Mouse (Mus musculus) neural tube, embryonic 13.5 days (tissue): ENCODE measurements at regions not wholly inside any gene's neighbourhood (a gene's known extent, or its start where the extent isn't known, plus 50 kb on each side); places are given as distances from the start of the nearest gene placed in this dataset.

Experiments
- ATAC-seq: fragments of 200-750 bp; cut with Nextera tagmentation; 2 replicates; pipeline ENCODE4 v1.8.0; 2017; ENCODE audit warnings: low read depth, mild to moderate bottlenecking, moderate TSS enrichment, moderate library complexity
- H3K27ac ChIP-seq: fragments of 300-500 bp; sonication (generic); replicated peaks from 2 replicates; pipeline ENCODE4 v1.5.1; 2015; ENCODE audit warnings: moderate library complexity, mild to moderate bottlenecking, inconsistent platforms
- H3K27me3 ChIP-seq: fragments of 300-500 bp; sonication (generic); 2 replicates; pipeline ENCODE4 v1.6.1; 2015; ENCODE audit warnings: mild to moderate bottlenecking, inconsistent platforms
- H3K36me3 ChIP-seq: fragments of 300-500 bp; sonication (generic); 2 replicates; pipeline ENCODE4 v1.6.1; 2015; ENCODE audit warnings: mild to moderate bottlenecking, inconsistent platforms
- H3K4me1 ChIP-seq: fragments of 300-500 bp; sonication (generic); replicated peaks from 2 replicates; pipeline ENCODE4 v1.6.1; 2015; ENCODE audit warnings: inconsistent platforms
- H3K4me2 ChIP-seq: fragments of 300-500 bp; sonication (generic); 2 replicates; pipeline ENCODE4 v1.6.1; 2015; ENCODE audit warnings: inconsistent platforms, mild to moderate bottlenecking, moderate library complexity
- H3K4me3 ChIP-seq: fragments of 300-500 bp; sonication (generic); 2 replicates; pipeline ENCODE4 v1.5.1; 2015; ENCODE audit warnings: mild to moderate bottlenecking, inconsistent platforms
- H3K9ac ChIP-seq: fragments of 300-500 bp; sonication (generic); 2 replicates; pipeline ENCODE4 v1.6.1; 2015; ENCODE audit warnings: moderate library complexity, mild to moderate bottlenecking, inconsistent platforms
- H3K9me3 ChIP-seq: fragments of 300-500 bp; sonication (generic); 2 replicates; pipeline ENCODE4 v1.6.1; 2016; ENCODE audit warnings: inconsistent platforms
- WGBS: fragments of 180-500 bp; shearing (Covaris S2); methylation state at CpG from one replicate; pipeline ENCODE4 v1.1.7; 2015; 5-methylcytosine and 5-hydroxymethylcytosine counted together

DNA sequence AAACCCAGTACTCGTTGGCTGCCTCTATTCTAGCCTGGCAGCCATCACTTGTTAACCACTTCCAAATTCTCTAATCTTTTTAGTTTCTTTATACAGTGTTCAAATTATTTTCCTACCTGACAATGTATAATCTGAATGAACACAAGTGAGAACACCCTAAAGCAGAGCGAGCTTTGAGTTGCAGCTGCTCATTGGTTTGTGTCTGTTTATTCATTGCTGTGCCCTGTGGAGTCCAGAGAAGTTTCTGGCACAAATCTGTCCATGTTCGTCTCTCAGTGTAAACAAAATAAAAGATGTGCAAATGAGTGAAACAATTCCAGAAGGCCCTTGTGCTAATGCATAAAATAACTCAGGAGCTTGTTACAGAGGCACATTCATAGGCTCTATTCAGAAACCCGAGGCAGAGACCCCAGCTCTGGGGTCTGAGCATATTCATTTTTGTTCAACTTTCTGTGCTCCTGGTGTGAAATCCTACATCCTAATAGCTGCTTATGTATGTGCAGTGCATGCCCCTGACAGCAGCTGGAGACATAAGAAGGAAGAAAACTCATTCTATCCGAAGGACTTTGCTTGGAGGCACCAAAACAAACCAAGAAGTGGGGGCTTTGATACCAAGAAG is 469.5 kb upstream of the Kdm8 start:
- Histone ChIP-seq H3K4me2 (no peak overlapping the region), H3K36me3 (no peaks in the 10 kb centered on the region), H3K4me1 (no peaks in the 10 kb centered on the region), H3K27ac (no peak overlapping the region), H3K4me3 (no peak overlapping the region), H3K27me3 (no peaks in the 10 kb centered on the region), H3K9me3 (no peaks in the 10 kb centered on the region), H3K9ac (no peak overlapping the region)
- ATAC-seq: no peak
- WGBS: 68% methylated on average over 5 of the region's 5 CpGs

DNA sequence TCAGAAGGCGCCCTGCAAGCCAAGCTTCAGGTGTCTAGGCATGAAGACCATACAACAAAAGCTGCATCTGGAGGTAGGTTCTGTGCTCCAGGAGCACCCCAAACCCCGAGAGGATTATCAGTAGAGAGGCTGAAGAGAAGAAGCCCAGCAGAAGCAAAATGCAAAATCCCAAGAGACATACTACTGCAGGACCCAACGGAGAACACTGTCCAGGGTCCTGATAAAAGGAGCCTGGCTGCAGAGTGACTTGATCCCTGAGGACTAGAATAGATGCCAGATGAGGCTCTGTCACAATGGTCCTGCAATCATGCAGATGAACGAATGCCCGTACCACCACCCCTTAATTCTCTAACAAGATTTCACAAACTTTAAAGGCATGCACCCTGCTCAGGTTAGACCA is 455.0 kb upstream of the Kdm8 start:
- no peak overlapping the region for H3K4me2 ChIP-seq
- H3K4me1 ChIP-seq: peaks cover 8% of the 10 kb centered on the region; the same call in 1 of the 2 replicates
- no peaks in the 10 kb centered on the region for H3K9me3 ChIP-seq
- ATAC-seq: no peak
- no peak overlapping the region for H3K4me3 ChIP-seq
- H3K27ac ChIP-seq: no peak overlapping the region
- H3K9ac ChIP-seq: no peak overlapping the region
- no peaks in the 10 kb centered on the region for H3K36me3 ChIP-seq
- 70% methylated on average over 5 of the region's 5 CpGs for WGBS
- no peaks in the 10 kb centered on the region for H3K27me3 ChIP-seq

DNA sequence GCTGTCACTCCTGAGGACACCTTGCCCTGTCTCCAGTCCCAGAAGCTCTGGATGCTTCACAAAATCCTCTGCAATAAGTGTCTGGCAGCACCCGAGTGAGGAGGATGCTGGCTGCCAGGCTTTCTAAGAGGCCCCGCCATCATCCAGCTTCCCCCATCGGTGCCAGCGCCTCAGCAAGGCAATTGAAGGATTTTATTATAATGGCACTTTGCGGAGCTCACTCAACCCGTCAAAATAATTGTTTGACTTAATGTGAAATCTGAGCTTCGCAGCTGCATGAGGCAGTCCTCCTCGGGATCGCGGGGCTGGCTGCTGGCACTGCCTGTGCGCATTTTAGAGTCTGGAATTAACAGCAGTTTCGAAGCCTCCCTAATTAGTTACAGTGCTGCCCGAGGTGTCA is 453.8 kb upstream of the Kdm8 start:
- Histone ChIP-seq H3K4me2 (peak overlapping the region; percentile 41), H3K9me3 (no peaks in the 10 kb centered on the region), H3K36me3 (no peaks in the 10 kb centered on the region), H3K27me3 (no peaks in the 10 kb centered on the region), H3K27ac (peak overlapping the region; percentile 67), H3K4me3 (no peak overlapping the region), H3K4me1 (peaks cover 8% of the 10 kb centered on the region; the same call in 1 of the 2 replicates), H3K9ac (0 out of 2 replicates have a peak overlapping the region, but pooled peaks have one; percentile 41)
- WGBS: 21% methylated on average over 13 of the region's 13 CpGs
- ATAC-seq: peak; percentile 56

DNA sequence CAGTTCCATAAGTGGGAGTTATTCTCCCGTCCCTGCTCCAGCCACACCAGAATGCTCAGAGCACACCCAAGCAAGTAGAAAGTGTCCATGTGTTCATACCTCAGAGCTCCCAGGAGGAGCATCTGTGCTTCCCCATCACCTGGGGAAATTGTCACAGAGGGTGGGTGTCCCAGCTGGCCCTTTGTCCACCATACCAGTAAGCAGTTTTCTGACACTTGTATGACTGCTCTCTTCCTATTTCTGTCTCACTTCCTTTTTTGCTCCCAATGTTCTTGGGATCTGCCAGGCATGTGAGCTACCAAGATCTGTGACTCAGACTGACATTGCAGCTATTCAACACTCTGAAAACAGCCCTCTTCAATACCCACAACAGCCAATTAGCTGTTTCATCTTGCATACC is 447.9 kb upstream of the Kdm8 start:
- Histone ChIP-seq H3K4me1 (no peaks in the 10 kb centered on the region), H3K9ac (no peak overlapping the region), H3K36me3 (no peaks in the 10 kb centered on the region), H3K27me3 (no peaks in the 10 kb centered on the region), H3K9me3 (0 out of 2 replicates have a peak, but pooled peaks cover 7% of the 10 kb centered on the region), H3K4me2 (no peak overlapping the region), H3K4me3 (no peak overlapping the region), H3K27ac (no peak overlapping the region)
- 83% methylated on average over 1 of the region's 1 CpGs for WGBS
- no peak for ATAC-seq

DNA sequence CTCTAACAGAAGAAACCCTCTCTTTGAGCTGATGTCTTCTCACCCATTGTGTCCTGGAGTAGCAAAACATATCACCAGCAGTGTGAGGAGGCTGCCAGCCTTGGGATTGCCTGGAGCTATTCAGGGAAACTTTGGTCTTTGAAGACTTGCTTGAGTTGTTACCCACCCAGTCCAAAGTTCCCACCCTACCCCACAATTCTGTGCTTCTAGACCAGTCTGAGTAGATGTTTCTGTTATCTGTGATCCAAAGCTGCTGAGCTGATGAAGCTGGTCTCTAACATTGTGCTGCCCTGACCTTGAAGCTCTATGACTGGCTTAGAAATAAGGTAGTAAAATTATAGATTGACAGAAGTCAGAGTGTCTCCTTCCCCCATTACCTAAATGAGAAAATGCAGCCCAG is 443.8 kb upstream of the Kdm8 start:
- Histone ChIP-seq H3K27me3 (no peaks in the 10 kb centered on the region), H3K36me3 (no peaks in the 10 kb centered on the region), H3K9me3 (0 out of 2 replicates have a peak, but pooled peaks cover 7% of the 10 kb centered on the region), H3K4me3 (no peak overlapping the region), H3K9ac (no peak overlapping the region), H3K4me1 (no peaks in the 10 kb centered on the region), H3K27ac (no peak overlapping the region), H3K4me2 (no peak overlapping the region)
- no peak for ATAC-seq

DNA sequence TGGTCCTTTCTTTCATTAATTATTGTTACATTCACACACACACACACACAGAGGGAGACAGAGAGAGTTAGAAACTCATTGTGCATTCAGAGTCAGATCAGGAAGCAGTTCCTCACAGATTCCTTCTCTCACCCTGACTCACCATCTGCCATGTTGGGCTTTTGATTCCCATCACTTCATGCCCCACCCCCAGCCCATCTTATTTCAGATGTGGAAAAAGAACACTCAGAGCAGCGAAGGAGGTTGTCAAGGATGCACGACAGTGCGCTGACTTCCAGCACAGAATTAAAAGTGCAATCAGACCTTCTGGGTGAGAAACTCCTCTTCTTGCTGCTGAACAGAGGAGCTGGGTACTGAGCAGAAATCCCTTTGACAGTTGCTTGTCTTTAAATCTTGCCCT is 438.8 kb upstream of the Kdm8 start:
- 76% methylated on average over 3 of the region's 3 CpGs for WGBS

DNA sequence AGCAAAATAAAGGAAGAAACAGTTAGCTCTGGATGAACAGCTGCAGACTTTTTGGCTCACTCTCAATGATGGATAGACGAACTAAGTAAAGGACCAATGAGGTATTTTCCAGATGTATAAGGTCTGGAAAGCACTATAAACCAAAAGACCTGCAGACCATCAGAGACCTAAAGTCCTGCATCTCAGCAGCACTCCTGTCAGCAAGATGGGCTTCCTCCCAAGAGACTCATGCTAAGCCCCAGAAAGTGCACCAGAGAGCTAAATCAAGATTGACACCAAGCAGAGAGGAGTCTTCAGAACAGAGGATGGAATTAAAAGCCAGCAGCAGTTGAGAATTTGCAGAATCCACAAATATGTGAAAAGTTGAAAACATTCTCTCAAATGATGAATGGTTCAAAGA is 425.2 kb upstream of the Kdm8 start:
- H3K27ac ChIP-seq: no peak overlapping the region
- no peak overlapping the region for H3K4me3 ChIP-seq
- no peak for ATAC-seq
- 53% methylated on average over 1 of the region's 1 CpGs for WGBS
- H3K4me1 ChIP-seq: no peaks in the 10 kb centered on the region
- H3K36me3 ChIP-seq: no peaks in the 10 kb centered on the region
- H3K4me2 ChIP-seq: no peak overlapping the region
- no peak overlapping the region for H3K9ac ChIP-seq
- no peaks in the 10 kb centered on the region for H3K27me3 ChIP-seq
- H3K9me3 ChIP-seq: no peaks in the 10 kb centered on the region

More for the DNA sequence above, 438.8 kb upstream of the Kdm8 start:
- Histone ChIP-seq H3K4me2 (no peak overlapping the region), H3K4me1 (no peaks in the 10 kb centered on the region), H3K36me3 (no peaks in the 10 kb centered on the region), H3K4me3 (no peak overlapping the region), H3K9me3 (no peaks in the 10 kb centered on the region), H3K27me3 (no peaks in the 10 kb centered on the region), H3K9ac (no peak overlapping the region), H3K27ac (no peak overlapping the region)
- ATAC-seq: no peak

DNA sequence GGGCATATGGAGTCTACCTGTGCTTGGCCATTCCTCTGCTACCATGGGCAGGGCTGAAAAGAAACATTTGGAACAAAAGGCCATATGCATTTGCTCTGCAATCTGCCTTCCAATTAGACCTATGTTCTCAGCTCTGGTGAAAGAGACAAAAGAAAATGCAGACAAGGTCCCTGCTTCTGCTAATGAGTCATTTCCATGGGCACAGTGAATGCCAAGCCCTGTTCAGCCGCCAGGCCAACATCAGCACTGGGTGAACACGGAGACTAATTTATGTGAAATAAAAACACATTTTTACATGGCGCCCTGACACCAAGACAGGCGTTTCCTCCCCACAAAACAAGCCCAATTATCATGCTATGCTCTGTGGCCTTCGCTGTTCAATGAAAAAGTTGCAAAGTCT is 419.5 kb upstream of the Kdm8 start:
- ATAC-seq: no peak
- Histone ChIP-seq H3K27me3 (no peaks in the 10 kb centered on the region), H3K27ac (no peak overlapping the region), H3K4me2 (no peak overlapping the region), H3K9me3 (no peaks in the 10 kb centered on the region), H3K36me3 (no peaks in the 10 kb centered on the region), H3K4me3 (no peak overlapping the region), H3K9ac (no peak overlapping the region), H3K4me1 (no peaks in the 10 kb centered on the region)
- WGBS: 80% methylated on average over 5 of the region's 5 CpGs

DNA sequence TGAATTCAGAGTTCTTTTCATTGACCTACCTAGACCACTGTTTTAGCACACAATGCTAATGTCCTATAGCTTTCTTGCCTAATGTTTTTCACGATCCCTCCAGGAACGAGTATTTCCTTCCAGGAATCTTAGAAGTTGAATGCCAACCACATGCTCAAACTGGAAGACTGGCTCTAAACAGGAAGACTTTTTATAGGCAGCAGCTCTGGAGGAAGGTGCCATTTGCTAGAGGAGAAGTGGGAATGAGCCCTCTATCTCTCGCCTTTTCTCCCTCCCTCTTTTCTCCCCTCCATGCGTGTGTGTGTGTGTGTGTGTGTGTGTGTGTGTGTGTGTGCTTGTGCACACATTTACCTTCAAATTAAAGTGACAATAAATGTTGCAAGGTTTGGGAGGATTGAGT is 410.7 kb upstream of the Kdm8 start:
- Histone ChIP-seq H3K27ac (no peak overlapping the region), H3K4me3 (no peak overlapping the region), H3K36me3 (no peaks in the 10 kb centered on the region), H3K9me3 (no peaks in the 10 kb centered on the region), H3K9ac (no peak overlapping the region), H3K27me3 (no peaks in the 10 kb centered on the region), H3K4me2 (no peak overlapping the region), H3K4me1 (peaks cover 7% of the 10 kb centered on the region)
- WGBS: 81% methylated on average over 4 of the region's 4 CpGs
- ATAC-seq: no peak

DNA sequence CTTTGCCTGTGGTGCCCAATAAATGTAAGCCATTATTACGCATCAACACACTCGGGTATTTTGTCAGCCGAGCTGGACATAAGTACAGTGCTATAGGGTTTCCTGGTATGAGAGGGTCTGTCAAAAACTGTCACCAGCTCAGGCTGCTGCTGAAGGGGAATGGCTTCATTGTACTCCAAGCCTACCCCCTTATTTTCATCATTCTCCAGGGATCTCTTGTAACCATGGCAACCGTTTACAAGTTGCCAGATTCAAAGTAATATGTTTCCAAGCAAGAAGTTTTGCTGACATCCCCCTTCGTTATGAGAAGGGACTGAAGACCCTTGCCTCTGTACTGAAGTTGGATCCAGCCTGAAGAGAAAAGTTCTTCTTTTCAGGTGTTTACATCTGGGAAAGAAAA is 410.3 kb upstream of the Kdm8 start:
- Histone ChIP-seq H3K4me2 (no peak overlapping the region), H3K4me3 (no peak overlapping the region), H3K36me3 (no peaks in the 10 kb centered on the region), H3K27ac (no peak overlapping the region), H3K27me3 (no peaks in the 10 kb centered on the region), H3K9me3 (no peaks in the 10 kb centered on the region), H3K4me1 (peaks cover 12% of the 10 kb centered on the region), H3K9ac (no peak overlapping the region)
- 81% methylated on average over 5 of the region's 5 CpGs for WGBS
- no peak for ATAC-seq

DNA sequence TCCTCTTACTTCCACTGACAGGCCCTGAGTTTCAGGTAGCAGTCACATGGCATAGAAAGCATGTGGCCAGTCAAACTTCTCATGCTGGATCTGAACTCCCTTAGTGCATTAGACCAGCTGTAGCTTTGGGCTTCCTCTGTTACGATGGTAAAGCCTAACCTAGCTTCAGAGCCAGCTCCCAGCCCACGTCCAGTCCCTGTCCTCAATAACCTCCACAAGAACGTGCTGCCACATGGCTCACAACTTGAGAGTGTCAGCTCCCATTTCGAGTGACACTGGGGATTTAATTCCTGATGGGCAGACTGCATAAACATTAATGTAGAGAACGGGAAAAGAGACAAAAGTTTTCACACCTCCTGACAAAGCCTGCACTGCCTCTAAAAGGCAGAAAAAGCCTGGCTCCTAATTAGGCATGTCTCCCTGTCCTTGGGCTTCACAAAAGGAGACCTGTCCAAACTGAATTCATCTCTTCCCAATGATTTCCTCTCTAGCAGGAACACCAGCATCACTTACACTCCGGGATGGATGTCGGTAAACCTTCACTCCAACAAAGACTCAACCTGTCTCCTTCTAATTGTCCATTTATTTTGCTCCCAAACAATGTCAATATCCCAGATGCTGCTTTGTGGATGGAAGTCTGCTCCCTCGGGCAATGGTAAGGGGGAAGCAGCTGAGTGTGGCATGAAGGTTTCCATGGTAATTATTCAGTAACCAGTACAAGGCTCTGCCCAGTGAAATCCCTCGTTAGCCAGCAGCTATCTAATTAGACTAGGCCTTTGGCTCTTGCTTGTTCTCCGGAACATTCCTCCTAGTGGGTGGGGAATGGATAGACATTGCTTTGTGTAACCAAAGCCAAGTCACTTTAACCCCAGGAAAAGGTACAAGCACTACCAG is 408.1 kb upstream of the Kdm8 start:
- no peak overlapping the region for H3K9ac ChIP-seq
- no peaks in the 10 kb centered on the region for H3K27me3 ChIP-seq
- 48% methylated on average over 10 of the region's 10 CpGs for WGBS
- no peak for ATAC-seq
- H3K9me3 ChIP-seq: no peaks in the 10 kb centered on the region
- no peak overlapping the region for H3K4me2 ChIP-seq
- H3K27ac ChIP-seq: no peak overlapping the region
- H3K4me1 ChIP-seq: peaks cover 17% of the 10 kb centered on the region
- H3K36me3 ChIP-seq: no peaks in the 10 kb centered on the region
- no peak overlapping the region for H3K4me3 ChIP-seq

DNA sequence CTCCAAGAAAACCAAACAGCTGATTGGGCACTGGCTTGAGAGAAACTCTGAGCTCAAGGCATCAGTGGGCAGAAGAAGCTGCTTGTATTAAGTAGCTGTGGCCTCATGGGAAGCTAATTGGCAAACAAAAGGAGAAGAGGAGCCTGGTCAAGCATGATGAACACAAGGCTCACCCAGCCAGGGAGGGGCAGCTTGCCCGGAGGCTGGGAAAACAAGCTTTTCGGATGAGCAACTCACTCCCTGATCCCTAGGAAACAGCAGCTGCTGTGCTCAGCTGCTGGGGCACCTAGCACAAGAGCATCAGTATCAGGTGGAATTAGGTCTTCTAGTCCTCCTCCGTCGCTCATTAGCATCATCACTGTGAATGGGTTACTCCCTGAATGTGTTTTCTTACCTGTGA is 405.6 kb upstream of the Kdm8 start:
- Histone ChIP-seq H3K4me2 (no peak overlapping the region), H3K27me3 (no peaks in the 10 kb centered on the region), H3K4me3 (no peak overlapping the region), H3K9ac (no peak overlapping the region), H3K27ac (no peak overlapping the region), H3K9me3 (no peaks in the 10 kb centered on the region), H3K36me3 (no peaks in the 10 kb centered on the region), H3K4me1 (peaks cover 17% of the 10 kb centered on the region)
- WGBS: 61% methylated on average over 4 of the region's 4 CpGs
- no peak for ATAC-seq
